Mouse (Mus musculus) intestine, embryonic 16.5 days (tissue): ENCODE data around the gene Pet2. TPM values are rescaled to one million over a fixed set of nuclear protein-coding genes. Genes with fewer than 3 reads are reported as not detected.

Experiments used
- ATAC-seq: fragments of 200-750 bp; cut with Nextera tagmentation; 2 replicates; pipeline ENCODE4 v1.8.0; 2017; ENCODE audit warnings: moderate TSS enrichment, moderate library complexity
- H3K27ac ChIP-seq: fragments of 300-500 bp; sonication (generic); 2 replicates; pipeline ENCODE4 v1.5.1; 2014; ENCODE audit warnings: mild to moderate bottlenecking, low read length
- H3K27me3 ChIP-seq: fragments of 300-500 bp; sonication (generic); replicated peaks from 2 replicates; pipeline ENCODE4 v1.6.1; 2014; ENCODE audit warnings: low read length, control low read depth, mixed read lengths; ENCODE audit not compliant: control insufficient read depth, insufficient read depth
- H3K36me3 ChIP-seq: fragments of 300-500 bp; sonication (generic); 2 replicates; pipeline ENCODE4 v1.6.1; 2014; ENCODE audit warnings: low read length, control low read depth; ENCODE audit not compliant: control insufficient read depth, insufficient read depth
- H3K4me1 ChIP-seq: fragments of 300-500 bp; sonication (generic); 2 replicates; pipeline ENCODE4 v1.6.1; 2014; ENCODE audit warnings: low read length, control low read depth, mixed read lengths; ENCODE audit not compliant: control insufficient read depth, insufficient read depth
- H3K4me2 ChIP-seq: fragments of 300-500 bp; sonication (generic); 2 replicates; pipeline ENCODE4 v1.6.1; 2014; ENCODE audit warnings: low read depth, low read length, control low read depth
- H3K4me3 ChIP-seq: fragments of 300-500 bp; sonication (generic); 2 replicates; pipeline ENCODE4 v1.5.1; 2014; ENCODE audit warnings: mild to moderate bottlenecking, low read length
- H3K9ac ChIP-seq: fragments of 300-500 bp; sonication (generic); 2 replicates; pipeline ENCODE4 v1.6.1; 2014; ENCODE audit warnings: low read depth, low read length
- H3K9me3 ChIP-seq: fragments of 300-500 bp; sonication (generic); 2 replicates; pipeline ENCODE4 v1.6.1; 2016; ENCODE audit warnings: low read length, control low read depth; ENCODE audit not compliant: control insufficient read depth
- WGBS: fragments of 180-500 bp; shearing (Covaris S2); extraction: QIAGEN DNeasy Blood & Tissue Kit; methylation state at CpG from one replicate; pipeline ENCODE4 v1.1.7; 2014; 5-methylcytosine and 5-hydroxymethylcytosine counted together
- polyA plus RNA-seq: library from polyadenylated mRNA; unstranded; fragments of >200 nt; fragmentation: Nextera tagmentation; extraction: Ambion mirVana; gene quantifications from 2 replicates; pipeline ENCODE4 v1.2.1, GENCODE M21; 2015

Gene Pet2
- not detected in 2 replicates for polyA plus RNA-seq

- H3K4me2 ChIP-seq: no peak within 1 kb of the TSS
- WGBS: 94% methylated on average over 9 of the region's 9 CpGs
- no peaks in the 10 kb centered on the region; the same call in 1 of the 2 replicates for H3K9me3 ChIP-seq
- H3K4me1 ChIP-seq: no peaks in the 10 kb centered on the region
- no peak for ATAC-seq
- no peaks in the 10 kb centered on the region for H3K27me3 ChIP-seq
- H3K27ac ChIP-seq: no peak within 1 kb of the TSS
- no peak within 1 kb of the TSS for H3K9ac ChIP-seq
- H3K36me3 ChIP-seq: no peaks in the 10 kb centered on the region
- H3K4me3 ChIP-seq: no peak within 1 kb of the TSS
Measured at GRCm38 (mm10) chrX:89409589-89409988, at the start of gene Pet2. Pet2 (minus strand) TSS chrX:89409689.
